Mouse (Mus musculus) MEL (cell line): ENCODE data around the gene Syt8. TPM values are rescaled to one million over a fixed set of nuclear protein-coding genes. Genes with fewer than 3 reads are reported as not detected.

ENCODE experiments used
- DNase-seq: peaks from one replicate; pipeline ENCODE4 v3.0.0; 2011; ENCODE audit warnings: low read depth, low spot score
- H3K27ac ChIP-seq: 2 replicates; pipeline ENCODE4 v1.5.1; 2012; ENCODE audit warnings: low read depth, mild to moderate bottlenecking, control low read depth, low read length, moderate library complexity; ENCODE audit not compliant: control insufficient read depth
- H3K27me3 ChIP-seq, 2 experiments: fragments of 150-350 bp in 1 of 2; sonication (generic) in 1 of 2; 2 replicates each; pipeline ENCODE4 v1.6.1; 2012; ENCODE audit warnings: low read length in 2 of 2, mild to moderate bottlenecking in 2 of 2, improper control_type of control experiment in 1 of 2, moderate library complexity in 1 of 2; ENCODE audit not compliant: insufficient read depth in 2 of 2, control insufficient read depth in 1 of 2
- H3K36me3 ChIP-seq, 2 experiments: 2 replicates each; pipeline ENCODE4 v1.6.1; 2012 to 2014; ENCODE audit warnings: low read length in 2 of 2, improper control_type of control experiment in 1 of 2, inconsistent platforms in 1 of 2, mild to moderate bottlenecking in 1 of 2; ENCODE audit not compliant: insufficient read depth in 2 of 2, control insufficient read depth in 1 of 2
- H3K4me1 ChIP-seq, 2 experiments: fragments of 150-350 bp in 1 of 2; sonication (generic) in 1 of 2; 2 replicates each; pipeline ENCODE4 v1.6.1; 2012; ENCODE audit warnings: low read length in 2 of 2, improper control_type of control experiment in 1 of 2, mild to moderate bottlenecking in 1 of 2; ENCODE audit not compliant: insufficient read depth in 2 of 2, control insufficient read depth in 1 of 2
- H3K4me3 ChIP-seq, 2 experiments: fragments of 150-350 bp in 1 of 2; sonication (generic) in 1 of 2; 2 replicates each; pipeline ENCODE4 v1.5.1; 2012; ENCODE audit warnings: low read depth in 2 of 2, low read length in 2 of 2, mild to moderate bottlenecking in 2 of 2, moderate library complexity in 2 of 2, control low read depth in 1 of 2, improper control_type of control experiment in 1 of 2; ENCODE audit not compliant: control insufficient read depth in 1 of 2, insufficient read depth in 1 of 2
- H3K79me2 ChIP-seq: 2 replicates; pipeline ENCODE4 v1.6.1; 2012; ENCODE audit warnings: mild to moderate bottlenecking, low read length, moderate library complexity; ENCODE audit not compliant: control insufficient read depth, poor library complexity, insufficient read depth
- H3K9ac ChIP-seq: 2 replicates; pipeline ENCODE4 v1.6.1; 2012; ENCODE audit warnings: low read depth, mild to moderate bottlenecking, control low read depth, low read length, moderate library complexity; ENCODE audit not compliant: control insufficient read depth, poor library complexity, severe bottlenecking
- H3K9me3 ChIP-seq: fragments of 150-350 bp; sonication (generic); replicated peaks from 2 replicates; pipeline ENCODE4 v1.6.1; 2012; ENCODE audit warnings: mild to moderate bottlenecking, low read length, improper control_type of control experiment, moderate library complexity; ENCODE audit not compliant: insufficient read depth
- E2F4 ChIP-seq: IDR thresholded peaks from 2 replicates; pipeline ENCODE4 v1.6.1; 2011; ENCODE audit warnings: low read depth, low read length, improper control_type of control experiment, borderline replicate concordance
- ELF1 ChIP-seq: IDR thresholded peaks from 2 replicates; pipeline ENCODE4 v1.6.1; 2014; ENCODE audit warnings: low read depth, mild to moderate bottlenecking, inconsistent platforms, low read length, improper control_type of control experiment, moderate library complexity
- GABPA ChIP-seq: IDR thresholded peaks from 2 replicates; pipeline ENCODE4 v1.6.1; 2012; ENCODE audit warnings: low read depth, mild to moderate bottlenecking, inconsistent platforms, low read length, improper control_type of control experiment, moderate library complexity
- GATA1 ChIP-seq: IDR thresholded peaks from 2 replicates; pipeline ENCODE4 v1.6.1; 2011; ENCODE audit warnings: low read depth, low read length, improper control_type of control experiment
- HCFC1 ChIP-seq: IDR thresholded peaks from 2 replicates; pipeline ENCODE4 v1.6.1; 2012; ENCODE audit warnings: low read depth, mild to moderate bottlenecking, inconsistent platforms, low read length, improper control_type of control experiment, moderate library complexity
- KAT2A ChIP-seq: conservative IDR thresholded peaks from 2 replicates; pipeline ENCODE4 v1.6.1; 2012; ENCODE audit warnings: low read depth, low read length, improper control_type of control experiment, inconsistent platforms
- MAZ ChIP-seq: IDR thresholded peaks from 2 replicates; pipeline ENCODE4 v1.6.1; 2012; ENCODE audit warnings: low read depth, mild to moderate bottlenecking, inconsistent platforms, low read length, improper control_type of control experiment
- MYB ChIP-seq: IDR thresholded peaks from 2 replicates; pipeline ENCODE4 v1.6.1; 2011; ENCODE audit warnings: mild to moderate bottlenecking, low read depth, low read length, improper control_type of control experiment
- NELFE ChIP-seq: IDR thresholded peaks from 2 replicates; pipeline ENCODE4 v1.6.1; 2011; ENCODE audit warnings: low read depth, low read length, improper control_type of control experiment
- POLR2A ChIP-seq, 2 experiments: IDR thresholded peaks; 2 replicates each; pipeline ENCODE4 v1.6.1; 2011 to 2012; ENCODE audit warnings: low read length in 2 of 2, mild to moderate bottlenecking in 2 of 2, control low read depth in 1 of 2, improper control_type of control experiment in 1 of 2, low read depth in 1 of 2, moderate library complexity in 1 of 2; ENCODE audit not compliant: control insufficient read depth in 1 of 2, insufficient read depth in 1 of 2, poor library complexity in 1 of 2
- POLR2AphosphoS5 ChIP-seq: IDR thresholded peaks from 2 replicates; pipeline ENCODE4 v1.6.1; 2012; ENCODE audit warnings: low read depth, borderline replicate concordance, mild to moderate bottlenecking, inconsistent platforms, low read length, moderate library complexity, mixed read lengths
- RAD21 ChIP-seq: IDR thresholded peaks from 2 replicates; pipeline ENCODE4 v1.6.1; 2011; ENCODE audit warnings: mild to moderate bottlenecking, low read depth, low read length, improper control_type of control experiment
- RCOR1 ChIP-seq: IDR thresholded peaks from 2 replicates; pipeline ENCODE4 v1.6.1; 2012; ENCODE audit warnings: low read depth, mild to moderate bottlenecking, inconsistent platforms, low read length, improper control_type of control experiment
- TBP ChIP-seq: IDR thresholded peaks from 2 replicates; pipeline ENCODE4 v1.8.0; 2011; ENCODE audit warnings: low read depth, low read length, improper control_type of control experiment
- USF2 ChIP-seq, 2 experiments: IDR thresholded peaks; 2 replicates each; pipeline ENCODE4 v1.6.1; 2011 to 2012; ENCODE audit warnings: improper control_type of control experiment in 2 of 2, low read length in 2 of 2, borderline replicate concordance in 1 of 2, inconsistent platforms in 1 of 2, low read depth in 1 of 2, mild to moderate bottlenecking in 1 of 2; ENCODE audit not compliant: insufficient read depth in 1 of 2
- ZKSCAN1 ChIP-seq: IDR thresholded peaks from 2 replicates; pipeline ENCODE4 v1.6.1; 2012; ENCODE audit warnings: low read depth, mild to moderate bottlenecking, inconsistent platforms, low read length, improper control_type of control experiment, moderate library complexity
- ZNF384 ChIP-seq: IDR thresholded peaks from 2 replicates; pipeline ENCODE4 v1.6.1; 2012; ENCODE audit warnings: low read depth, mild to moderate bottlenecking, inconsistent platforms, low read length, improper control_type of control experiment
- polyA plus RNA-seq, 2 experiments: library from polyadenylated mRNA; stranded (reverse) in 1 of 2; unstranded in 1 of 2; fragments of >175 nt in 1 of 2; fragments of >200 nt in 1 of 2; gene quantifications; 2 replicates each; pipeline versions ENCODE4 v1.2.1 to v1.2.4; 2012; ENCODE audit warnings: low replicate concordance in 2 of 2, low read depth in 1 of 2; ENCODE audit not compliant: insufficient read length in 2 of 2, insufficient read depth in 1 of 2, missing spikeins in 1 of 2
- total RNA-seq: library from RNA; depleted of rRNA; stranded (reverse); fragments of 300-350 nt; gene quantifications from 2 replicates; pipeline ENCODE4 v1.2.3, GENCODE M21; 2012

Gene Syt8
- total and polyA plus RNA-seq, 3 experiments, result not detected

- no peaks in the 10 kb centered on the region for H3K27me3 ChIP-seq
- TF ChIP-seq RCOR1 (no peak), ZKSCAN1 (no peak), ZNF384 (no peak), NELFE (no peak), ELF1 (no peak)
- H3K79me2 ChIP-seq, result no peaks in the 10 kb centered on the region
- no peak overlapping the region for H3K4me3 ChIP-seq
- H3K27ac ChIP-seq, result no peak overlapping the region
- H3K4me1 ChIP-seq, result peaks cover 2 to 17% of the 10 kb centered on the region in 2 experiments; a peak in 3 of 4 replicates
- no peak overlapping the region for H3K9ac ChIP-seq
- no peak for DNase-seq
- no peaks in the 10 kb centered on the region for H3K9me3 ChIP-seq
- H3K36me3 ChIP-seq, result peaks cover 0 to 6% of the 10 kb centered on the region in 2 experiments; a peak in 2 of 4 replicates
Observed at GRCm38 (mm10) chr7:142408686-142409085, 26.0 kb upstream of the Syt8 start.

GRCm38 (mm10) chr7:142409603-142410002 is 25.0 kb upstream of the Syt8 start:
- TF ChIP-seq MAZ (no peak), RAD21 (no peak), GATA1 (no peak), USF2 (IDR thresholded peaks at IDR 0.05; ENCODE audit: borderline replicate concordance in 1 of 2, insufficient read depth in 1 of 2, low read depth in 1 of 2, low read length in 2 of 2) (no peak), KAT2A (no peak), POLR2AphosphoS5 (no peak), NELFE (no peak), POLR2A (IDR thresholded peaks at IDR 0.05; ENCODE audit: control insufficient read depth in 1 of 2, insufficient read depth in 1 of 2, low read depth in 1 of 2, low read length in 2 of 2, poor library complexity in 1 of 2) (no peak), TBP (no peak), GABPA (no peak), HCFC1 (no peak), E2F4 (no peak), ZKSCAN1 (no peak), MYB (no peak)
- TF ChIP-seq, all 39 proteins: peak for 0
- no peak overlapping the region for H3K4me3 ChIP-seq

More at GRCm38 (mm10) chr7:142409603-142410002, 25.0 kb upstream of the Syt8 start:
- H3K79me2 ChIP-seq, result no peaks in the 10 kb centered on the region
- H3K9ac ChIP-seq, result no peak overlapping the region
- no peaks in the 10 kb centered on the region for H3K9me3 ChIP-seq
- H3K27me3 ChIP-seq, result no peaks in the 10 kb centered on the region
- DNase-seq, result no peak
- no peak overlapping the region for H3K27ac ChIP-seq
- H3K4me1 ChIP-seq, result peaks cover 0 to 11% of the 10 kb centered on the region in 2 experiments; a peak in 1 of 4 replicates
- H3K36me3 ChIP-seq, result 0 out of 4 replicates have a peak, but pooled peaks cover 0 to 2% of the 10 kb centered on the region in 2 experiments
